Mouse (Mus musculus): ENCODE data around the gene Gm3435. TPM values are rescaled to one million over a fixed set of nuclear protein-coding genes. Genes with fewer than 3 reads are reported as not detected.

Gm3435 gene
- polyA plus RNA-seq, 1 experiment from 2014 or later, result 10.6 TPM

Other genes starting within 250 kb of the Gm3435 start
- 7.9 and 8.4 TPM in 2 replicates for gene Wdr27, start 67.0 kb upstream of the Gm3435 start, polyA plus RNA-seq (2015; fragmentation: Nextera tagmentation; extraction: Ambion mirVana)
- 28.8 and 31.6 TPM in 2 replicates for gene 1600012H06Rik, start 67.0 kb upstream of the Gm3435 start, polyA plus RNA-seq (2015; fragmentation: Nextera tagmentation; extraction: Ambion mirVana)
- 20.5 and 22.0 TPM in 2 replicates for gene Phf10, start 48.9 kb upstream of the Gm3435 start, polyA plus RNA-seq (2015; fragmentation: Nextera tagmentation; extraction: Ambion mirVana)
- 12.4 and 15.6 TPM in 2 replicates for gene 9030025P20Rik, start 31.7 kb upstream of the Gm3435 start, polyA plus RNA-seq (2015; fragmentation: Nextera tagmentation; extraction: Ambion mirVana)
- 1.1 TPM in 1 of 2 replicates, not detected in the other for gene Gm3417, start 31.4 kb upstream of the Gm3435 start, polyA plus RNA-seq (2015; fragmentation: Nextera tagmentation; extraction: Ambion mirVana)
- gene Ermard, start 31.0 kb downstream of the Gm3435 start, polyA plus RNA-seq (2015; fragmentation: Nextera tagmentation; extraction: Ambion mirVana), result 92.7 and 94.3 TPM in 2 replicates
- 0.41 TPM in 1 of 2 replicates, not detected in the other for gene Tcte3, start 31.3 kb downstream of the Gm3435 start, polyA plus RNA-seq (2015; fragmentation: Nextera tagmentation; extraction: Ambion mirVana)
- gene Gm3448, start 31.4 kb downstream of the Gm3435 start, polyA plus RNA-seq (2015; fragmentation: Nextera tagmentation; extraction: Ambion mirVana), result 5.6 and 7.0 TPM in 2 replicates